Mouse (Mus musculus): Measurements from ENCODE around the gene Vdac1. TPM values are rescaled to one million over a fixed set of nuclear protein-coding genes. Genes with fewer than 3 reads are reported as not detected.

Gene Vdac1
- polyA plus RNA-seq, 1 experiment from 2014 or later: 244 TPM

- Histone ChIP-seq H3K4me2 (replicated peaks) (no peak overlapping the region), H3K27me3 (no peaks in the 10 kb centered on the region), H3K4me3 (no peak overlapping the region), H3K36me3 (no peaks in the 10 kb centered on the region), H3K9me3 (no peaks in the 10 kb centered on the region), H3K9ac (no peak overlapping the region), H3K27ac (no peak overlapping the region), H3K4me1 (0 out of 2 replicates have a peak, but pooled peaks cover 2% of the 10 kb centered on the region)
- no peak for ATAC-seq (ENCODE audit: low FRiP score, low read depth)
- WGBS: 69% methylated on average over 7 of the region's 7 CpGs
Measured at GRCm38 (mm10) chr11:52335924-52336323, 24.7 kb upstream of the Vdac1 start.

- H3K4me3 ChIP-seq: no peak overlapping the region
- ATAC-seq (ENCODE audit: low FRiP score, low read depth): no peak
- H3K9ac ChIP-seq: no peak overlapping the region
- H3K27ac ChIP-seq: no peak overlapping the region
- no peaks in the 10 kb centered on the region for H3K9me3 ChIP-seq
- 0 out of 2 replicates have a peak, but pooled peaks cover 7% of the 10 kb centered on the region for H3K4me1 ChIP-seq
- no peaks in the 10 kb centered on the region for H3K36me3 ChIP-seq
- WGBS: 72% methylated on average over 10 of the region's 10 CpGs
- no peak overlapping the region for H3K4me2 ChIP-seq (replicated peaks)
- H3K27me3 ChIP-seq: no peaks in the 10 kb centered on the region
Measured at GRCm38 (mm10) chr11:52337651-52338295, 22.9 kb upstream of the Vdac1 start.

DNA sequence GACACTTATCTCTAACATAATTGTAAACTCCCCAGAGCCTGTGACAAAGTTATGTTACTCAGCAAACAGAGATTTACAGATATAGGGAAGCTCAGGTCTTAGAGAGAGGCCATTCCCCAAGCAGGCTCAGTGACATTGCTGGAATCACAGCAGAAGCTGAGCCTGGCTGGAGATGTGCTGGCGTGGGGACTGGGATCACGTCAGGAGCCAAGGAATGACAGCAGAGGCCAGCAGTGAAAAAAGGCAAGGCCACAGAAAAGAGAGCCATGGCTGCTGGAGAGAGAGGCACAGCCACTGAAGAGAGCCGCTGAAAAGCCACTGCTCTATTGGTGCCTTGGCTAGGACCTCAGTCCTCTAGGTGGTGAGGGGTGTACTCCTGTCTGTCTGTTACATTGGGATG, 22.3 kb upstream of the Vdac1 start:
- Histone ChIP-seq H3K9ac (no peak overlapping the region), H3K9me3 (no peaks in the 10 kb centered on the region), H3K36me3 (no peaks in the 10 kb centered on the region), H3K27ac (no peak overlapping the region), H3K4me3 (no peak overlapping the region), H3K4me1 (0 out of 2 replicates have a peak, but pooled peaks cover 7% of the 10 kb centered on the region), H3K27me3 (no peaks in the 10 kb centered on the region), H3K4me2 (replicated peaks) (no peak overlapping the region)
- WGBS: 83% methylated on average over 3 of the region's 3 CpGs
- ATAC-seq (ENCODE audit: low FRiP score, low read depth): no peak

DNA sequence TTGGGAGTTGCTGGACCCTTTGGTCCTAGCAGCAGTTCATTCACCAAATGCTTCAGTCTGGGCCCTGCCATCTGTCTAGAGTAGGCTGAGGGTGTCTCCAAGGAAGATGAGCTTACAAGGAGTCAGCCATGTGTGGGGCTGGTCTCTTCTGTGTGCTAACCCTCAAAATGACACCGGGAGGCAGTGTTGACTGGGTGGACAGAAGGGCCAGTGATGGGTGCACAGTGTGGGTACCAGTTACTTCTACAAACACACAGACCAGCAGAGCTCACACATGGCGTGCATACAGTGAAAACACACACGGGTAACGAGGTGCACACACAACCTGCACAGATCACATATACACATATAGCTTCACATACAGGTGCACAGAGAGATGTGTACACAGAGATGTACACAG, 21.6 kb upstream of the Vdac1 start:
- no peaks in the 10 kb centered on the region for H3K36me3 ChIP-seq
- no peak overlapping the region for H3K4me3 ChIP-seq
- no peaks in the 10 kb centered on the region for H3K27me3 ChIP-seq
- H3K4me1 ChIP-seq: 0 out of 2 replicates have a peak, but pooled peaks cover 7% of the 10 kb centered on the region
- H3K4me2 ChIP-seq (replicated peaks): no peak overlapping the region
- no peaks in the 10 kb centered on the region for H3K9me3 ChIP-seq
- 87% methylated on average over 4 of the region's 4 CpGs for WGBS
- ATAC-seq (ENCODE audit: low FRiP score, low read depth): no peak
- H3K9ac ChIP-seq: no peak overlapping the region
- H3K27ac ChIP-seq: no peak overlapping the region

DNA sequence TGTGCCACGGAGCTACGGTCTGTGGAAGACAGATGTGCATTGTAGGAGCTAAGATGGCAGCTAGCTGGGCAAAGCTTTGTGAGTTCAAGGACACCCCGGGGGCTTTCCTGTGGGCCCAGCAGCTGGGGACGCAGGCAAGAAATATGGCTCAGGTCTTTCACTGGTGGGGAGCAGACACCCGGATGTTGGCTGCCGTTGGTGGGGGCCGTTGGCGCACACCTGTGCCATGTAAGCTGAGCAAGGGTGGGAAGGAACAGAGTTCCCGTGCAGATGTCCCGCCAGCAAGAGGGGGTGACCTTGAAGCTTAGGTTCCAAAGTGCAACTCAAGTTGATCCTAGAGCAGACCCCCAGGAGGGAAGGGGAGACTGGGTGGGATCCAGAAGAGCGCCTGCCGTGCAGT, 21.1 kb upstream of the Vdac1 start:
- Histone ChIP-seq H3K9ac (no peak overlapping the region), H3K4me2 (replicated peaks) (no peak overlapping the region), H3K27me3 (no peaks in the 10 kb centered on the region), H3K4me3 (no peak overlapping the region), H3K36me3 (no peaks in the 10 kb centered on the region), H3K9me3 (no peaks in the 10 kb centered on the region), H3K27ac (no peak overlapping the region), H3K4me1 (0 out of 2 replicates have a peak, but pooled peaks cover 7% of the 10 kb centered on the region)
- WGBS: 86% methylated on average over 12 of the region's 12 CpGs
- ATAC-seq (ENCODE audit: low FRiP score, low read depth): no peak

GRCm38 (mm10) chr11:52340123-52340864, 20.4 kb upstream of the Vdac1 start:
- no peaks in the 10 kb centered on the region for H3K36me3 ChIP-seq
- no peak overlapping the region for H3K27ac ChIP-seq
- no peak for ATAC-seq (ENCODE audit: low FRiP score, low read depth)
- H3K4me3 ChIP-seq: no peak overlapping the region
- no peaks in the 10 kb centered on the region for H3K9me3 ChIP-seq
- WGBS: 90% methylated on average over 12 of the region's 12 CpGs
- 0 out of 2 replicates have a peak, but pooled peaks cover 7% of the 10 kb centered on the region for H3K4me1 ChIP-seq
- no peak overlapping the region for H3K9ac ChIP-seq
- H3K27me3 ChIP-seq: no peaks in the 10 kb centered on the region
- no peak overlapping the region for H3K4me2 ChIP-seq (replicated peaks)

DNA sequence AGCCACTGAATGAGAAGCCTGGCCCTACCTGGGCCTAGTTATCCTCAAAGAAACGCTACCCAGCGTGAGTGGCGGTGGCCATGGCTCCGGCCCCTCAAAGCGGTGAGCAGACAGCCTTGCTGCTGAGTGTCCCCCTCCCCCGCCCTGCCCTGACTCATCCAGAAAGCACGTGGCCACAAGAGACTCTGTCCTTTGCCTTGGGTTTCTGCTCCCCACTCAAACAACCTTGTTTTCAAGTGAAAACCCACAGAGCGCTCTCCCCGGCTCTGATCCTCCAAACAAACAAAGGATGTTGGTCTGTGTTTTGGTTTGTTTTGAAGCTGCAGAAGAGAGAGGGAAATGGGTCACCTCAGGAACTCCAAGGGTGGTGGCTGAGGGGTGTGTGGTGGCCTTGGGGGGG, 19.7 kb upstream of the Vdac1 start:
- Histone ChIP-seq H3K4me3 (no peak overlapping the region), H3K9me3 (no peaks in the 10 kb centered on the region), H3K27me3 (no peaks in the 10 kb centered on the region), H3K36me3 (no peaks in the 10 kb centered on the region), H3K4me2 (replicated peaks) (no peak overlapping the region), H3K27ac (no peak overlapping the region), H3K9ac (no peak overlapping the region), H3K4me1 (0 out of 2 replicates have a peak, but pooled peaks cover 7% of the 10 kb centered on the region)
- 59% methylated on average over 9 of the region's 9 CpGs for WGBS
- no peak for ATAC-seq (ENCODE audit: low FRiP score, low read depth)

DNA sequence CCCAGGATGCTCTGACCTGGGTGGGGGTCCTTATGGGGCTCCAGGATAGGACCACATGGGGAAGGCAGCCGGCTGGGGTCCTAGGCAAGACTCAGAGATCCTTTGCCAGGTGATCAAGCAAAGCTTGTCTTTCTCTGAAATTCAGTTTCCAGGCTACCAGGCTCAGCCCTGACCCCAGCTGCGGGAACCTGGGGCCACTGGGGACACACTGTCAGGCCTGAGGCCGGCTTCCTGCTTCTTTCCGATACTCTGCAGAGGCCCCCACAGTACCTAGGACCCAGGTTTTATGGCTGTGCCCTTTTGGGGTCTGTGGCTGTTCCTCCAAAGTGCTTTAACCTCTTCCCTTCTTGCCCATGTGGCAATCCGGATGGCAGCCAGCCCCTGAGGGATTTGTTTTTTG, 19.2 kb upstream of the Vdac1 start:
- ATAC-seq (ENCODE audit: low FRiP score, low read depth): no peak
- 70% methylated on average over 5 of the region's 5 CpGs for WGBS
- no peaks in the 10 kb centered on the region for H3K27me3 ChIP-seq
- H3K9ac ChIP-seq: 0 out of 2 replicates have a peak overlapping the region, but pooled peaks have one; percentile 19
- no peaks in the 10 kb centered on the region for H3K9me3 ChIP-seq
- H3K4me3 ChIP-seq: no peak overlapping the region
- H3K4me2 ChIP-seq (replicated peaks): no peak overlapping the region
- H3K4me1 ChIP-seq: 0 out of 2 replicates have a peak, but pooled peaks cover 7% of the 10 kb centered on the region
- no peaks in the 10 kb centered on the region for H3K36me3 ChIP-seq
- H3K27ac ChIP-seq: no peak overlapping the region

DNA sequence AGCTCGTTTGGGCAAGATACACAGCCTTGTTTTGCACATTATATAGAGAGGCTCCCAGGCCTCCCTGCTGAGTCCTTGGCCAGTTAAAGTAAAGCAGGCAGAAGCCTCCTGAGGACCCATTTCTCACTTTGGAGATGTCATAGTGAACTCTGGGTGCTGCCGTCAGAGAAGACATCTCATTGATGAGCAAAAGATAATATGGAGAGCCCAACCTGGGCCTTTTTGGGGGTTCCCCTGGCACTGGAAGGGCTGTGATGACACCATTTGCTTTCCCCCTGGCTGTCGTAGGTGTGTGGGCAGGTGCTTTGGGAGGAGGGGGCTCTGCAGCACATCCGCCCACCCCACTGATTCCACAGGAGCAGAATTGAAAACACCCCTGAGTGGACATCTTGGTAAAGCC, 18.4 kb upstream of the Vdac1 start:
- Histone ChIP-seq H3K27ac (no peak overlapping the region), H3K36me3 (no peaks in the 10 kb centered on the region), H3K4me1 (peaks cover 10% of the 10 kb centered on the region; the same call in 1 of the 2 replicates), H3K4me2 (replicated peaks) (no peak overlapping the region), H3K9ac (no peak overlapping the region), H3K4me3 (no peak overlapping the region), H3K9me3 (no peaks in the 10 kb centered on the region), H3K27me3 (no peaks in the 10 kb centered on the region)
- WGBS: 86% methylated on average over 4 of the region's 4 CpGs
- no peak for ATAC-seq (ENCODE audit: low FRiP score, low read depth)

DNA sequence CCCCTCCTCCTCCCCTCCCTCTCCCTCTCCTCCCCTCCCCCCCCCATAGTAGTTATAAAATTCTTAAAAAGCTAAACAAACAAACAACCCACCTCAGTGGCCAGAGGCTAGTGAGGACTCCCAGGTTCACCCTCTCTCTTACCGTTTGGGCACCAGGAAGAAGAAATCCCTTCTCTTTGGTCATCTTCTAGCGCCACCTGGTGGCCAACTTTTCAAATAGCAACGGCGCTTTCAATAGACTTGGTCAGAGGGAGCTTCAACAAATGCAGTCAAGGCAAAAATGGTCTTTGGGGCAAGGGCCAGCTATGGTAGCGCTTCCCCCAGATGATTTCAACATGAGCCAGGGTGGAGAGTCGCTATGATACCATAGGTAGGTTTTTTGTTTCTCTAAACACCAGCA, 17.5 kb upstream of the Vdac1 start:
- 6% methylated on average over 6 of the region's 6 CpGs for WGBS
- H3K9me3 ChIP-seq: no peaks in the 10 kb centered on the region

DNA sequence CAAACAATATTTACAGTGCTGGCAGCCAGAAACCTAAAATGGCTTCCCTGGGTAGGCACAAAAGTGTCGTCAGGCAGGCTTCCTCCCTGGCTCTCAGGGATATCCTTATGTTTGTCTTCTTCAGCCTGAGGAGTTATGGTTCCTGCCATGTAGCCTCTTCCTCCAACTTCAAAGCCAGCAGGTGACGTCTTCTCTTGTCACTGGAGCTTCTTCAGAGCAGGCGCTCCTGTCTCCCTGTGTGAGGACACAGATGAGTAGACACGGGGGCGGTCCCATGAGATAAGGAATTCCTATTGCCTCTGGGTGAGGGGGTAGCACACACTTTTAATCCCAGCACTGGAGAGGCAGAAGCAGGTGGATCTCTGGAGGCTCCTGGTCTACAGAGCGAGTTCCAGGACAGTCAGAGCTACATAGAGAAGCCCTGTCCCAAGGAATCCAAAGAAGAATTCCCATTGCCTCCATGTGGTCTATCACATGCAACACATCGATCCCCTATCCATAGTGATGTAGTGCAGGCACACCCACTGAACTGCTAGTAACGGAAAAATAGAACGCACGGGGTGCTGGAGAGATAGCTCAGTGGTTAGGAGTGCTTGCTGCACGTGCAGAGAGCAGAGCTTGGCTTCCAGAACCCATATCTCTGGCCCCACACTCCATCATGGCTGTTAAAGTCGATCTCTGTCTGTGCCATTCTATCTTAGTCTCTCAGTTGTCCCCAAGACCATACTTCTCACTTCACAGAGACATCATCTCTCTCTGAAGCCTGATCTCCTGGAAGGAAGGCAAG, 15.5 kb upstream of the Vdac1 start:
- Histone ChIP-seq H3K4me3 (no peak overlapping the region), H3K27me3 (no peaks in the 10 kb centered on the region), H3K36me3 (no peaks in the 10 kb centered on the region), H3K9ac (no peak overlapping the region), H3K4me1 (peaks cover 10% of the 10 kb centered on the region; the same call in 1 of the 2 replicates), H3K9me3 (no peaks in the 10 kb centered on the region), H3K27ac (no peak overlapping the region), H3K4me2 (replicated peaks) (peak overlapping the region; percentile 62; the same call in 1 of the 2 replicates)
- 80% methylated on average over 12 of the region's 12 CpGs for WGBS
- no peak for ATAC-seq (ENCODE audit: low FRiP score, low read depth)

More for the DNA sequence above, 17.5 kb upstream of the Vdac1 start:
- Histone ChIP-seq H3K27ac (no peak overlapping the region), H3K9ac (no peak overlapping the region), H3K36me3 (no peaks in the 10 kb centered on the region), H3K27me3 (no peaks in the 10 kb centered on the region), H3K4me2 (replicated peaks) (no peak overlapping the region), H3K4me3 (no peak overlapping the region), H3K4me1 (peaks cover 10% of the 10 kb centered on the region; the same call in 1 of the 2 replicates)
- ATAC-seq (ENCODE audit: low FRiP score, low read depth): no peak
